Mouse (Mus musculus) thymus, adult 2 months (tissue): Measurements from ENCODE around the gene Mgll.

Experiments used
- CTCF ChIP-seq: fragments of 200-500 bp; IDR thresholded peaks from 2 replicates; pipeline ENCODE4 v1.5.1; 2012; ENCODE audit warnings: mild to moderate bottlenecking, control low read depth, low read length, moderate library complexity, borderline replicate concordance; ENCODE audit not compliant: control insufficient read depth, poor library complexity, insufficient read depth; ENCODE audit errors: extremely low read depth
- POLR2A ChIP-seq: fragments of 200-500 bp; IDR thresholded peaks from 2 replicates; pipeline ENCODE4 v1.6.1; 2012; ENCODE audit warnings: mild to moderate bottlenecking, low read length, control low read depth, moderate library complexity; ENCODE audit not compliant: control insufficient read depth, poor library complexity, insufficient read depth; ENCODE audit errors: extremely low read depth

DNA sequence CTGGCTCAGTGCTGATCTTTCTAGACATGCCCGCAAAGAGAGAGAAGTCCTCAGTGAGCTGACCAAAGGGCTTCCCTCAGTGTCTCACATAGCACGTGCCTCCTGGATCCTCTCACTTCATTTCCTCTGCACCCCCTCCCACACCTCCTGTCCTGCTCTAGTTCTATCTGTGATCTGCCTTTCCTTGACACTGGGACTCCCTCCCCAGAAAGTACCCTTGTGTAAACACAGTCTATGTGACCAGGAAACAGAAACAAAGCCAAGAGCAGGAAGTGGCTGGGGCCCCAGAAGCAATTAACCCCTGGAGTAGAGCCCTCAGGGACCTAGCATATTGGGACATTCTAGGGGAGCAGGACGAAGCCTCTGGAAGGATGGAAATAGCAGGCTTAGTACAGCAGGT is 96.6 kb downstream of the Mgll start:
- TF ChIP-seq CTCF: no peak
- no peak for TF ChIP-seq POLR2A
